Mouse (Mus musculus) heart, adult 2 months (tissue): ENCODE data around the gene Ilvbl.

Experiments
- CTCF ChIP-seq: fragments of 200-600 bp; IDR thresholded peaks from 2 replicates; pipeline ENCODE4 v1.8.1; 2022; ENCODE audit warnings: antibody characterized with exemption, mild to moderate bottlenecking, moderate library complexity
- EP300 ChIP-seq: fragments of 200-500 bp; IDR thresholded peaks from 2 replicates; pipeline ENCODE4 v1.6.1; 2011; ENCODE audit warnings: low read depth, low read length, control low read depth; ENCODE audit not compliant: insufficient read depth
- POLR2A ChIP-seq: fragments of 200-500 bp; IDR thresholded peaks from 2 replicates; pipeline ENCODE4 v1.6.1; 2011; ENCODE audit warnings: mild to moderate bottlenecking, low read depth, low read length, control low read depth; ENCODE audit not compliant: insufficient read depth

GRCm38 (mm10) chr10:78569191-78569590, 5.0 kb upstream of the Ilvbl start:
- TF ChIP-seq POLR2A (no peak), CTCF (no peak), EP300 (no peak)
